Mouse (Mus musculus) urinary bladder, postnatal 4 days (tissue): ENCODE measurements around the gene Prr5.

ENCODE experiments used
- DNase-seq, 2 experiments: peaks; one replicate each; pipeline ENCODE4 v3.0.0; 2021 to 2022; ENCODE audit warnings: low spot score in 2 of 2

The Prr5 gene

DNA sequence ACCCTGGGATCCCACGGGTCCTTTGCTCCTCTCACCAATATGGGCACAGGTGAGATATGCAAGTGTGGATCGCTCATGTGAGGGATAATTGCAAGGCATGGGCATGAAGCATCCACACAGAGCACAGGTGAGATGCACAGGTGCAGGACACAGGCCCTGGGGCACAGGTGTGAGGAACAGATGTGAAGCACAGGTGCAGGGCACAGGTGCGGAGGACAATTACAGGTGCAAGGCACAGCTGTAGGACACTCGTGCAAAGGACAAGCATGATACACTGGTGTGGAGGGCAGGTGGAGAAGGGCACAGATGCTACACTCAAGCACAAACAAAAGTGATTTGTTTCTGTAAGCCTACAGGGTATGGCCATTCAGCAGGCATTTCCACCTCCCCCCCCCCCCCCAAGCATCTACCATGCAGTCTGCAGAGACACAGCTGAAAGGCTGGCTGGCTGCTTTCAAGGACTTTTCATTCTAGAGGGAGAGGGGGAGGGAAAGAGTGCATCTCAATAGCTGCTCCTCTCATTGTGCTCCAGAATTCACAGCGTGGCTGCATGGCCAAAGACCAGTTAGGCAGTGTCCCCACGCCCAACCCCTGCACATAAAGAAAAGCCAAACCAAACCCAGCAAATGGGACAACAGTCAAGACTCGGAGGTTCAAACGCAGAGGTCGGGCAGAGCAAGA, 11.9 kb upstream of the Prr5 start:
- no peak for DNase-seq

- no peak for DNase-seq
Observed at GRCm38 (mm10) chr15:84658655-84659054, 10.8 kb upstream of the Prr5 start.

DNA sequence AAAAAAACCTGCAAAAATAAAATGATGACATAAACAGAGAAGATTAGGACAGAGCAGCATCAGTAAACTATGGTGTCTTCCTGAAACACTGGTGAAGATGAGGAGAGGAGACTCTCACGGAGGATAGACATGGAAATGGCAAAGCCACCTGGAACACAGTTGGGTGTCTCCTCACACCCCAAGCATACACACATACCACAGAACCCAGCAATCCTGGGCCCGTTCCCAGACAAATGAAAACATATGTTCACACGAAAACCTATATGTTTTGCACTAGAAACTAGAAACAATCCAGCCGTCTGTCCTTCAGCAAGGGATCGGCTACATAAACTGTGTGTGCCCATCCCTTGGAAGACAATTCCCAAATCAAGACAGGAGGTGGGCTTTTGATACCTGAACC, 9.6 kb upstream of the Prr5 start:
- no peak for DNase-seq

- no peak for DNase-seq
Observed at GRCm38 (mm10) chr15:84661274-84661673, 8.1 kb upstream of the Prr5 start.

- peak; percentile 79 to 85 for DNase-seq
Observed at GRCm38 (mm10) chr15:84662952-84663684, 6.3 kb upstream of the Prr5 start.

DNA sequence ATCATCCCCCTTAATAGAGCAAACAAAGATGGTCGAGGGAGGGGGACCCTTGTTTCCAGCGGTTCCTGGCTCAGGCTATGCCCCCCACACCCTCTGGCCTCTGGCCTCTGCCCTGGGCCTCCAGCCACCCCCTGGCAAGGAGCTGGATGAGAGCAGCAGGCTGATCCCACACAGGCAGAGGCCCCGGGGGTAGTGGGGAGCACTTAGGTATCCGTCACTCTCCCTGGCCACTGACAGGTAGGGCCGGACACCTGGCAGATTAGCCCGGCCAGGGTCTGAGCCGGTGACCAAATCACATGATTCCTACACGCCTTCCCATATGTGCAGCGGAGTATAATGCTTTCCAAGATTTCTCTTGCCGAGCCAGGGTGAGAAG, 5.7 kb upstream of the Prr5 start:
- no peak for DNase-seq

- DNase-seq = no peak
Observed at GRCm38 (mm10) chr15:84664542-84665460, 4.6 kb upstream of the Prr5 start.

DNA sequence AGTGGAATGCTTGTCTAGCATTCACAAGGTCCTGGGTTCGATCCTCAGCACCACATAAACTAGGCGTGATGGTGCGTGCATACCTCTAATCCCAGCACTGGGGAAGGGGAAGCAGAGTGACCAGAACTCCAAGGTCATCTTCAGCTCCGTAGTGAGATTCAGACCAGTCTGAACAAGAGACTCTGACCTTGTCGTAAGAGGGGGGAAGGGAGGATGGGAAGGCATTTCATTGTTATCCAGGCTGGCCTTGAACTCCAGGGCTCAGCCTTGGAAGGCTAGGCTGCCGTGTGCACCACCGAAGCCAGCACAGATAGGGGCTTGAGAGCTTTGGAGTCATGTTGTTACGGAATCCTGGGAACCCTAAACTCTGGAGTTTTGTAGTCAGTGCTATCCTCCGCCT, 3.8 kb upstream of the Prr5 start:
- DNase-seq = no peak

DNA sequence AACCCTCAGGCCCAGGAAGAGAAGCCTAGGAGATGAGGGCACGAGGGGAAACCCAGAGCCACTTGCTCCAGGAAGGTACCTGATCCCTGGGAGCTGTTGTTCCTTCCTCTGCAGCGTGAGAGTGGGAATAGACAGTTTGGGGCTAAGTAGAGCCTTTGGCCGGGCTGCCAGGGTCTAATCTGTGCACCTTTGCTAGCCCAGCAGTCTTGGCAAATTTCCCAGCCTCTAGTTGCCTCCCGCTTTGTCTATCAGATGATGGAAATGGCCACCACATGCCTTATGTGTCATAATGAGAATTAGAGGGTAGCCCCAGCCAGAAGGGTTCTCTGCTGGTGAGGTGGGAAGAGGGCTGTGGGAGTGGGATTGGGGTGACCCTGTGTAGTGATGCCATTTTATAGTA, 3.4 kb upstream of the Prr5 start:
- DNase-seq = no peak

GRCm38 (mm10) chr15:84667601-84668000, 1.8 kb upstream of the Prr5 start:
- no peak for DNase-seq

- no peak for DNase-seq
Observed at GRCm38 (mm10) chr15:84669771-84670656, 594 bp downstream of the Prr5 start.

GRCm38 (mm10) chr15:84670657-84671055, 1.2 kb downstream of the Prr5 start:
- DNase-seq = no peak

GRCm38 (mm10) chr15:84671401-84672307, 2.2 kb downstream of the Prr5 start:
- no peak for DNase-seq

DNA sequence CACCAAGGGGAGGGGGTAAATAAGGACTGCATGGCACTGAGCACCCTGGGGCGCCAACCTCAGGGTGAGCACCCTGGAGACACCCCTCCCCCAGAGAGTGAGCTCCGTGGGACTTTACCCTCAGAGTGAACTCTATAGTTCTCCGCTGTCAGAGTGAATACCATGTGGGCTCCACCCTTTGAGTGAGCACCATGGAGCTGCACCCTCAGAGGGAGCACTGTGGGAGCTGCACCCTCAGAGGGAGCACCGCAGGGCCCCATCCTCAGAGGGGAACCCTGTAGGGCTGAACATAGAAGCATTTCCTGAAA, 2.8 kb downstream of the Prr5 start:
- no peak for DNase-seq

DNA sequence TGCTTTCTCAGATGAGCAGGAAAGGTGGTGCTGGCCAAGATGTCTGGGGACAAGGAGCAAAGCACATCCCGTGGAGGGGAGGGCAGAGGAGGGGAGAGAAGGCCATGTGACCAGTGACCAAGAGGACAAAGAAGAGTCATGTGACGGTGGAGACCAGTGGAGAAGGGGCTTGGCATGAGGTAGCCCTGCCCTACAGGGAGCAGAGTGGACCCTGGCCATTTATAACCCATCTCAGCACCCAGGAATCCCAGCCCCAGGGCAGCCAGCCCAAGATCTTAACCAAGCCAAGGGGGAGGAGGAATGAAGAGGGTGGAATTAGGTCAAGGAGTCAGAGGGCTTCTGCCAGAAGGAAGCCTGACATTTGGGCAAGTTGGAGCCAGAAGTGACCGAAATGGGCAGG, 3.2 kb downstream of the Prr5 start:
- no peak for DNase-seq

DNA sequence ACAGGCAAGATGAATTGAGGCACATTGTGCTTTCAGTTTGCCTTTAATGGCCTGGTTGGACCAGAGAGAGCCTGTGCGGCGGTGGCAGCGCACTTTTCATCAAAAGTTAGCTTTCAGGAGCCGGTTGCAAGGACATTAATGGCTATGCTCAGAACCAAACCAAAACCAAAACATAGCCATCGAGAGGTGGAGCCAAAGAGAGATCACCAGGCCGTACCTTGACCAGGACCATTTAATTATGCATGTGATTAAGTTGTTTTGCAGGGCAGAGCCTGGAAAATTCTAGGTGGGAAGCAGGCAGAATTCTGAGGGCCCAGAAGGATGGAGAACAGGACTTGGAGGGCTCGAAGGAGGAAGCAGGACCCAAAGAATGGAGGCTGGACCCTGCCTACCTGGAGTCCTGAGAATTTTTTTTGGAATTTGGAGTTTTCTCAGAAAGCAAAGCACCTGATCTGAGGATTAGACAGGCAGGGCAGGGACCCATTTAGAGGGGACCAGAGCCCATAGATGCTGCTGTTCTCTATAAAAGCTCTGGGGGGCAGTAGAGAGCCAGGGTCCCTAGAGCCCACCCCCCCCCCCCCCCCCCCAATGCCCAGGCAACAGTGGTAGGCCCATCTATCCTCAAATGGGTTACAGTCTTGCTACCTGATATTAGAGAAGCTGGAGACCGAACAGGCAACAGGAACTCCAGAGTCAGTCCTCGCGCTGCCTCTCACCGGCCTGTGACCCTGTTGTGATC, 5.1 kb downstream of the Prr5 start:
- no peak for DNase-seq

DNA sequence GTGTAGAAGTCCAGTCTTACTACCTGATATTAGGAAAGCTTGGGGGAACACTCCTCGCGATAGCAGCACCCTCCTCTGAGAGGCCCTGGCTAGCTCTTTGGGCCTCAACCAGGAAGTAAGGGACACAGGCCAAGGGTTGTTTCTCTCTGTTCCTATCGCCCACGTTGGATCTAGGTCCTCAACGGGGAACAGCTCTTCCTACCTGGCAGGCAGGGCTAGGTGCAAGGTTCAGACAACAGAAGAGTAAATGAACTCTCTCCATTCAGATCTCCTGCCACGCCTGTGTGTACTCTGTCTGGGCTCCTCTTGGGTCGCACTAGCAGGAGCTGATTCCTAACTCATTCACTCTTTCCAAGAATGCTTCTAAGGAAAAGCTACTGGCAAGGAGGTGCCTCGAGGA, 5.9 kb downstream of the Prr5 start:
- no peak for DNase-seq

DNA sequence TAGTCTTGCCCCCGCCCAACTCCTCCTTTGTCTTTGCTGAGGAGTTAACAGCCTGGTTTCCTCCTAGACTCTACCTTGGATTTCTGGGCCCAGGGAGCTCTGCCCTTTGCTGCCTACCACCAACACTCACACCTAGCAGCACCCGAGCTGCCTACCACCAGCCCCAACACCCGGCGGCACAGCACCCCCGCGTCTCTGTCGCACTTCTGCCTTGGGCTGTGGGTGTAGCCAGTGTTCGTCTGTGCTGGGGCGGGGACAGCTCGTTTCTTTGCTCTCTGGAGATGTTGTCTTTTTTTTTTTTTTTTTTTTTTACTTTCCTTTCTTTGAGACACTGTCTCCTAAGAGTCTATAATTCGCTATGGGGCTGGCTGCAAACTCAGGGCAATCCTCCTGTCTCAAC, 8.5 kb downstream of the Prr5 start:
- DNase-seq = no peak

- DNase-seq = no peak
Observed at GRCm38 (mm10) chr15:84679090-84679489, 9.7 kb downstream of the Prr5 start.

DNA sequence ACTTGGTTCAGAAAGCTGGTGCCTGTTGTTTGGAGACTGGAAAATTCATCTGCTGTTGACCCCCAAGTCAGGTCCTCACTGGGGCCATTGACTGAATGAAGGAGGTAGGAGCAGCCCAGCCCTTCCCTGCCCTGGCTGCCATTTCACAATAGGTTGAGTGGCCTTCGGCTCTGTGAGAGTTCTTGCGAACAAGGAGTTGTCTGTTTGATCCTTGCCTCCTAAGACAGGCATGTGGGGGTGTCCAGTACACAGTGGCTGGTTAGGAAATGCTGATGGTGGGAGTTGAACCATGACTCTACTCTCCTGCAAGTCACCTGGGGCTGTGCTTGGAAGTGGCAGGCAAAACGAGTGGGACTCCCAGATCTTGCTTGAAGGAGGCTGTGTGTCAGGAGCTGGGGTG, 10.4 kb downstream of the Prr5 start:
- no peak for DNase-seq
